Mouse (Mus musculus) colon, adult 2 months (tissue): ENCODE measurements around the gene Olfr1156. TPM values are rescaled to one million over a fixed set of nuclear protein-coding genes. Genes with fewer than 3 reads are reported as not detected.

Experiments
- polyA plus RNA-seq: library from polyadenylated mRNA; depleted of rRNA; stranded (reverse); fragments of >200 nt; gene quantifications from 2 replicates; pipeline ENCODE4 v1.2.3, GENCODE M21; 2012; rRNA removed

The Olfr1156 gene
- not detected in 2 replicates for polyA plus RNA-seq

DNA sequence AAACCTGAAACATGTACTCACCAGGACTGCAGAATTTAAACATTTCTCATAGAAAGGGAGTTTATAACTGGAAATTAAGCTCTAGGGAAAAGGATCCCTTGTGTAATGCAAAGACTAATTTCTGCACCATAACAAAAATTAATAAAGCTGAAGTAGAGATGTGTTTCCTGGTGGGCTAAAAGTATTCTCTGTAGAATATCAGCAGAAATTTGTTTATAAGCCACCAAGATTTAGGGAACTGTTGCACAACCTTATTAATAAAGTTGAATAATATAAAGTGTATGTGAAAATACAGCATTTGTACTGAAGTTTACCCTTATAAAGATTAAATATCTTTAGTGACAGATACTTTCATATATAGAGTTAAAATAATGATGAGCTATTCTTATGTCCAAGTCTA, at the start of gene Olfr1156:
Gene Olfr1156, minus strand, starts transcription at position 101 of the 400 bp plus-strand sequence.

GRCm38 (mm10) chr2:87989813-87990212, 36.9 kb upstream of the Olfr1156 start, which contains the start of gene Olfr1158:
Gene Olfr1158, plus strand, starts transcription at chr2:87990113.

GRCm38 (mm10) chr2:87974563-87974962, 21.7 kb upstream of the Olfr1156 start, which contains the start of gene Olfr74:
Gene Olfr74, minus strand, starts transcription at chr2:87974663.

DNA sequence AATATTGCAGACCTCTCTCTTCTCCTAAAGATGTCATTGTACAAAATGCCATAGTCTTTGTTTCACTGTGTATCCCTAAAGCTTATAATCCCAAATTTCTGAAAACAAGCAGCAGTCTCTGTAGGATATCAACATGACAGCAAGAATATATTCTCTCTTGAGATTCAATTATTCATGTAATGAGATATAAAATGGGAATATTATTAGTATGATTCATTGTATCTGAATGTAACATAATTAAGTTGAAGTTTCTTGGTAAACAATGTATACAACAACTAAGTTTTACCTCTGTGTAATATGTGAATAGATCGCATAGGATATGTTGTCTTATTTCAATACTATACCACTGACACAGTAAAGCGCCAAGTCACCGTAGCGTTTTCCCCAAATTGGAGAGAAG, 15.3 kb upstream of the Olfr1156 start, which contains the start of gene Olfr1157:
Gene Olfr1157, minus strand, starts transcription at position 101 of the 400 bp plus-strand sequence.

GRCm38 (mm10) chr2:87945037-87945436, 7.9 kb downstream of the Olfr1156 start, which contains the start of gene Olfr1155:
Gene Olfr1155, minus strand, starts transcription at chr2:87945137.

DNA sequence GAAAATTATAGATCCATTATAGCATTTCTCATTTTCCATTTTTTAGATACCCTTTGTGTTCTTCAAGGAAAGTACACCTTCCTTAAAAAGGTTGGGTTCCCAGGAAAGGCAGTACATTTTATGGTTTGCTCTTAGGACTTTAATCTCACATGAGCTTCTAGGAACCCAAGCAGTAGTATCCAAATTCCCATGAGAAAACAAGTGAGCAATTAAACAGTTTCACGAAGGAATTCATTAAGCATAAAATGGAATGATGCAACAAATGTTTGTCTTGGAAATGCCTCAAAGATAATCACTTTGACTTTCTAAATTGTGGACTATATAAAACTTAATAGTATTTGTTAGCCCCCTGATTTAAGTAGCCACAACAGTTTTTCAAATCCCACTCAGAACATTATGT, 47.8 kb downstream of the Olfr1156 start, which contains the start of gene Olfr1154:
Gene Olfr1154, minus strand, starts transcription at position 101 of the 400 bp plus-strand sequence.

Other genes starting within 250 kb of the Olfr1156 start
- gene Olfr1137, start 239.9 kb downstream of the Olfr1156 start, polyA plus RNA-seq: not detected in 2 replicates
- not detected in 2 replicates for gene Olfr1138, start 213.1 kb downstream of the Olfr1156 start, polyA plus RNA-seq
- gene Olfr1140, start 209.3 kb downstream of the Olfr1156 start, polyA plus RNA-seq: not detected in 2 replicates
- not detected in 2 replicates for gene Olfr1141, start 199.1 kb downstream of the Olfr1156 start, polyA plus RNA-seq
- not detected in 2 replicates for gene Olfr152, start 173.6 kb downstream of the Olfr1156 start, polyA plus RNA-seq
- not detected in 2 replicates for gene Olfr1143, start 152.5 kb downstream of the Olfr1156 start, polyA plus RNA-seq
- gene Olfr1145, start 143.3 kb downstream of the Olfr1156 start, polyA plus RNA-seq: not detected in 2 replicates
- gene Olfr1148, start 122.6 kb downstream of the Olfr1156 start, polyA plus RNA-seq: not detected in 2 replicates
- not detected in 2 replicates for gene Olfr1150-ps1, start 109.1 kb downstream of the Olfr1156 start, polyA plus RNA-seq
- gene Olfr1151, start 97.2 kb downstream of the Olfr1156 start, polyA plus RNA-seq: not detected in 2 replicates
- not detected in 2 replicates for gene Olfr1152, start 86.6 kb downstream of the Olfr1156 start, polyA plus RNA-seq
- not detected in 2 replicates for gene Olfr1153, start 58.1 kb downstream of the Olfr1156 start, polyA plus RNA-seq
- not detected in 2 replicates for gene Olfr1154, start 47.9 kb downstream of the Olfr1156 start, polyA plus RNA-seq
- not detected in 2 replicates for gene Olfr1155, start 8.0 kb downstream of the Olfr1156 start, polyA plus RNA-seq
- not detected in 2 replicates for gene Olfr1157, start 15.2 kb upstream of the Olfr1156 start, polyA plus RNA-seq
- gene Olfr74, start 21.6 kb upstream of the Olfr1156 start, polyA plus RNA-seq: not detected in 2 replicates
- not detected in 2 replicates for gene Olfr1158, start 37.0 kb upstream of the Olfr1156 start, polyA plus RNA-seq
- not detected in 2 replicates for gene Olfr1160, start 55.2 kb upstream of the Olfr1156 start, polyA plus RNA-seq
- not detected in 2 replicates for gene Olfr1161, start 69.7 kb upstream of the Olfr1156 start, polyA plus RNA-seq
- gene Olfr73, start 84.6 kb upstream of the Olfr1156 start, polyA plus RNA-seq: not detected in 2 replicates
- not detected in 2 replicates for gene Olfr1162, start 98.0 kb upstream of the Olfr1156 start, polyA plus RNA-seq
- not detected in 2 replicates for gene Olfr1163, start 118.7 kb upstream of the Olfr1156 start, polyA plus RNA-seq
- not detected in 2 replicates for gene Olfr1164, start 140.9 kb upstream of the Olfr1156 start, polyA plus RNA-seq
- gene Olfr1166, start 175.2 kb upstream of the Olfr1156 start, polyA plus RNA-seq: not detected in 2 replicates
- not detected in 2 replicates for gene Olfr1167, start 202.1 kb upstream of the Olfr1156 start, polyA plus RNA-seq
- not detected in 2 replicates for gene Olfr1168, start 228.8 kb upstream of the Olfr1156 start, polyA plus RNA-seq